Mouse (Mus musculus) heart, adult 2 months (tissue): ENCODE data around the gene Vmn2r104. TPM values are rescaled to one million over a fixed set of nuclear protein-coding genes. Genes with fewer than 3 reads are reported as not detected.

ENCODE experiments used
- DNase-seq, 2 experiments: peaks; one replicate each; pipeline ENCODE4 v3.0.0; 2021
- H3K27ac ChIP-seq: fragments of 200-600 bp; 2 replicates; pipeline ENCODE4 v1.8.1; 2022
- H3K27me3 ChIP-seq: fragments of 200-500 bp; 2 replicates; pipeline ENCODE4 v1.6.1; 2012; ENCODE audit warnings: mild to moderate bottlenecking, low read length, inconsistent platforms, mixed read lengths; ENCODE audit not compliant: control insufficient read depth, insufficient read depth
- H3K36me3 ChIP-seq: fragments of 200-500 bp; 2 replicates; pipeline ENCODE4 v1.6.1; 2012; ENCODE audit warnings: low read length, inconsistent platforms; ENCODE audit not compliant: control insufficient read depth, insufficient read depth
- H3K4me1 ChIP-seq: fragments of 200-500 bp; 2 replicates; pipeline ENCODE4 v1.6.1; 2011; ENCODE audit warnings: low read length; ENCODE audit not compliant: control insufficient read depth, insufficient read depth
- H3K4me3 ChIP-seq: fragments of 200-600 bp; 2 replicates; pipeline ENCODE4 v1.8.1; 2022
- H3K79me2 ChIP-seq: fragments of 200-500 bp; replicated peaks from 2 replicates; pipeline ENCODE4 v1.6.1; 2012; ENCODE audit warnings: mild to moderate bottlenecking, inconsistent platforms, low read length, moderate library complexity, mixed read lengths; ENCODE audit not compliant: control insufficient read depth, insufficient read depth
- H3K9ac ChIP-seq: fragments of 200-500 bp; 2 replicates; pipeline ENCODE4 v1.6.1; 2012; ENCODE audit warnings: low read depth, mild to moderate bottlenecking, control low read depth, inconsistent platforms, low read length, mixed read lengths
- CTCF ChIP-seq: fragments of 200-600 bp; IDR thresholded peaks from 2 replicates; pipeline ENCODE4 v1.8.1; 2022; ENCODE audit warnings: antibody characterized with exemption, mild to moderate bottlenecking, moderate library complexity
- EP300 ChIP-seq: fragments of 200-500 bp; IDR thresholded peaks from 2 replicates; pipeline ENCODE4 v1.6.1; 2011; ENCODE audit warnings: low read depth, low read length, control low read depth; ENCODE audit not compliant: insufficient read depth
- POLR2A ChIP-seq: fragments of 200-500 bp; IDR thresholded peaks from 2 replicates; pipeline ENCODE4 v1.6.1; 2011; ENCODE audit warnings: mild to moderate bottlenecking, low read depth, low read length, control low read depth; ENCODE audit not compliant: insufficient read depth
- WGBS: fragments of 180-500 bp; shearing (Covaris S2); methylation state at CpG from one replicate; pipeline ENCODE4 v1.1.7; 2018; 5-methylcytosine and 5-hydroxymethylcytosine counted together
- intact Hi-C: fragments of 180-260 bp; cut with DNase I; formaldehyde crosslinking; loops from one replicate; pipeline ENCODE4 v1.15.1; 2025
- long read RNA-seq: library from polyadenylated mRNA; stranded (forward); transcript quantifications from one replicate; pipeline ENCODE4 v2.0.0, GENCODE M21; 2021
- polyA plus RNA-seq: library from polyadenylated mRNA; depleted of rRNA; stranded (reverse); fragments of >200 nt; gene quantifications from 2 replicates; pipeline ENCODE4 v1.2.3, GENCODE M21; 2012; rRNA removed
- total RNA-seq, 2 experiments: library from RNA; stranded (reverse); gene quantifications; 2 replicates each; pipeline ENCODE4 v1.2.3; 2021

Gene Vmn2r104
- total RNA-seq (not detected), polyA plus RNA-seq (not detected in 2 replicates)
- long read RNA-seq, result 0 reads

DNA sequence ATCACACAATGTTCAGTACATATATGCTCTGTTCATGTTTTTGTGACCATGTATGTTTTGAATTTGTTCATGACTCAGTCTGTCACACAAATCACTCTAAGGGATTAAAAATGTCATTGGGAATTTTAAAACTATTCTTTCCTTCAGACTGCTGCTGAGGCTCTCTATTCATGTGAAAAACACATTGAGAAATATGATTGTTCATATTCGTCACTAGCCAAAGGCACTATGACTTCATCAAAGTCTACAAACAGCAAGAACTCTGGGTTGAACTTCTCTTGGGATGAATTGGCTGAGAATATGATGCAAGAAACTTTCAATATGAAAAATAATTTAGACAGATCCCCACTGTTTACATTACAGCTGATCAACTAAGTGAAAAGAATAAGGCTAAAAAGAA, at the start of gene Vmn2r104:
TSS of gene Vmn2r104 (minus strand) at position 101 of the 400 bp plus-strand sequence.
- Histone ChIP-seq H3K36me3 (no peaks in the 10 kb centered on the region), H3K79me2 (no peaks in the 10 kb centered on the region), H3K4me1 (no peaks in the 10 kb centered on the region), H3K27me3 (no peaks in the 10 kb centered on the region), H3K27ac (no peak within 1 kb of the TSS), H3K9ac (no peak within 1 kb of the TSS), H3K4me3 (no peak within 1 kb of the TSS)
- intact Hi-C loops, result no loop called here
- TF ChIP-seq EP300, result no peak
- no peak for TF ChIP-seq CTCF
- TF ChIP-seq POLR2A, result no peak
- DNase-seq, result no peak
- 62% methylated on average over 1 of the region's 1 CpGs for WGBS

DNA sequence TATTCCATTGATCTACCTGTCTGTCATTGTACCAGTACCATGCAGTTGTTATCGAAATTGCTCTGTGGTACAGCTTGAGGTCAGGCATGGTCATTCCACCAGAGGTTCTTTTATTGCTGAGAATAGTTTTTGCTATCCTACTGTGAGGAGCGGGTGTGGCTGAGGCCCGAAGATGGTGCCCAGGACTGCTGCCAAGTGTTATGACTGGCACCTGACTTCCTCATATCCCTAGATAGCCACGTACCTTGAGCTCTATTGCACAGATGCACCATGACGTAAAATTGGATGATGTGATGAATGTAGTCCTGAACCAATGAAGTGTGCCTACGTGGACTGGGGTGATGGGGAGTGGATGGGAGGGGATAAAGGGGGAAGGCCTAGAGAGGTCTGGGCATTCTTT, 26.0 kb upstream of the Vmn2r104 start:
- 66% methylated on average over 6 of the region's 6 CpGs for WGBS
- intact Hi-C loops, result no loop called here
- TF ChIP-seq POLR2A (no peak), EP300 (no peak)

GRCm38 (mm10) chr17:20071656-20072396, 23.7 kb upstream of the Vmn2r104 start:
- no peaks in the 10 kb centered on the region for H3K79me2 ChIP-seq
- DNase-seq, result no peak
- H3K27me3 ChIP-seq, result no peaks in the 10 kb centered on the region
- no peak for TF ChIP-seq CTCF
- no peak for TF ChIP-seq EP300
- TF ChIP-seq POLR2A, result no peak
- H3K4me3 ChIP-seq, result no peak overlapping the region
- no peaks in the 10 kb centered on the region for H3K4me1 ChIP-seq
- no peak overlapping the region for H3K27ac ChIP-seq
- intact Hi-C loops, result no loop called here
- WGBS, result 83% methylated on average over 4 of the region's 4 CpGs
- no peak overlapping the region for H3K9ac ChIP-seq
- H3K36me3 ChIP-seq, result no peaks in the 10 kb centered on the region

More for the DNA sequence above, 26.0 kb upstream of the Vmn2r104 start:
- Histone ChIP-seq H3K4me1 (no peaks in the 10 kb centered on the region), H3K4me3 (no peak overlapping the region), H3K9ac (no peak overlapping the region), H3K36me3 (no peaks in the 10 kb centered on the region), H3K79me2 (no peaks in the 10 kb centered on the region), H3K27ac (no peak overlapping the region), H3K27me3 (no peaks in the 10 kb centered on the region)
- DNase-seq, result no peak

Other genes starting within 250 kb of the Vmn2r104 start
- not detected for gene Fpr-rs7, start 65.9 kb upstream of the Vmn2r104 start, total RNA-seq
- gene Fpr-rs7, start 65.9 kb upstream of the Vmn2r104 start, polyA plus RNA-seq, result not detected in 2 replicates
- not detected for gene Fpr-rs6, start 134.8 kb upstream of the Vmn2r104 start, total RNA-seq
- not detected in 2 replicates for gene Fpr-rs6, start 134.8 kb upstream of the Vmn2r104 start, polyA plus RNA-seq
- not detected for gene Vmn2r105, start 186.7 kb upstream of the Vmn2r104 start, total RNA-seq
- gene Vmn2r105, start 186.7 kb upstream of the Vmn2r104 start, polyA plus RNA-seq, result not detected in 2 replicates
- gene Vmn2r106, start 237.2 kb upstream of the Vmn2r104 start, total RNA-seq, result not detected
- gene Vmn2r106, start 237.2 kb upstream of the Vmn2r104 start, polyA plus RNA-seq, result not detected in 2 replicates